Comparison of ENCODE assay signal across 17 mouse cellular contexts in the genomic region with DNA sequence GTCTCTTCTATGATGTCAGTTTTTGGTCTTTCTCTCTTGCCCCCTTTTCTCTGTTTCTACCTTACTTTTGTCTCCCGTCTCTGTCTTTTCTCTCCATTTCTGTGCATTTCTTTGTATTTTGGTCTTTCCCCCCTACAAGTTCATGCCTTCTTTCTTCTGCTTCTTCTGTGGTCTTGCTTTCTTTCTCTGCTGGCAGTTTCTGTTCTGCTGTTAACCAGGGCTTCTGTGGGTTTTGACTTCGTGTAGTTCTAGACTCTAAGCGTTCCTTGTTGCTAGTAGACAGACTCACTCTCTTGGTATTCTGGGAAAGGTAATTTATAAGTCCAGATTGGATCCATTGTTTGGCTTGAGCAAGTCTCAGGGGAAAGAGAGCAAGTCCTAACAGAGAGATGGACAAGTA. TPM values are rescaled to one million over a fixed set of nuclear protein-coding genes. Genes with fewer than 3 reads are reported as not detected.
"Had no signal": no experiment of that assay in that cellular context is flagged by ENCODE, and none has a peak within 500 bp of the region (broad histone marks: within the 10 kb centered on the region; RNA-seq: fewer than 3 reads in every experiment).

No protein-coding gene starts in this region.

- H3K4me1 ChIP-seq: intestine, embryonic 15.5 days; midbrain, embryonic 12.5 days; midbrain, embryonic 15.5 days; neural tube, embryonic 13.5 days had no signal

- H3K27ac ChIP-seq: intestine, embryonic 15.5 days; liver, embryonic 14.5 days; macrophage; midbrain, embryonic 12.5 days; midbrain, embryonic 15.5 days; neural tube, embryonic 13.5 days had no signal

- H3K9me3 ChIP-seq: intestine, embryonic 15.5 days; midbrain, embryonic 12.5 days; midbrain, embryonic 15.5 days; neural tube, embryonic 13.5 days had no signal

- H3K9ac ChIP-seq: intestine, embryonic 15.5 days; liver, embryonic 14.5 days; liver, postnatal 0 days; lung, embryonic 14.5 days; midbrain, embryonic 12.5 days; midbrain, embryonic 15.5 days; neural tube, embryonic 13.5 days had no signal

- H3K27me3 ChIP-seq: intestine, embryonic 15.5 days; midbrain, embryonic 12.5 days; midbrain, embryonic 15.5 days; neural tube, embryonic 13.5 days had no signal

- H3K4me2 ChIP-seq: intestine, embryonic 15.5 days; liver, embryonic 11.5 days; lung, embryonic 14.5 days; midbrain, embryonic 12.5 days; midbrain, embryonic 15.5 days; neural tube, embryonic 13.5 days had no signal

- ATAC-seq: intestine, embryonic 15.5 days; liver, postnatal 0 days; midbrain, embryonic 15.5 days had no signal

- H3K4me3 ChIP-seq: intestine, embryonic 15.5 days; midbrain, embryonic 12.5 days; midbrain, embryonic 15.5 days; neural tube, embryonic 13.5 days had no signal

- DNase-seq: kidney, postnatal 25 days; liver, postnatal 0 days; lung, embryonic 14.5 days; retina, postnatal 1 day; thymus, adult 18-20 months; thymus, postnatal 36 days had no signal

RNA-seq across cellular contexts. Expression of gene Esrp2, which starts 49.6 kb away (rescaled TPM):
- total RNA-seq: left cerebral cortex, adult 18-20 months; left cerebral cortex, postnatal 25 days; megakaryocyte, adult 5-6 weeks; neutrophil, adult 5-6 weeks had no signal
- polyA plus RNA-seq: macrophage had no signal
